Mouse (Mus musculus): ENCODE data around the gene Spryd3.
A peak's percentile ranks its signal among the peaks of the same experiment; 100 is the strongest.
"Not testable (repeated sequence)": the region's sequence is repeated elsewhere in the genome, so short reads cannot be mapped to it uniquely, and the experiment has no call there.

Spryd3 gene

DNA sequence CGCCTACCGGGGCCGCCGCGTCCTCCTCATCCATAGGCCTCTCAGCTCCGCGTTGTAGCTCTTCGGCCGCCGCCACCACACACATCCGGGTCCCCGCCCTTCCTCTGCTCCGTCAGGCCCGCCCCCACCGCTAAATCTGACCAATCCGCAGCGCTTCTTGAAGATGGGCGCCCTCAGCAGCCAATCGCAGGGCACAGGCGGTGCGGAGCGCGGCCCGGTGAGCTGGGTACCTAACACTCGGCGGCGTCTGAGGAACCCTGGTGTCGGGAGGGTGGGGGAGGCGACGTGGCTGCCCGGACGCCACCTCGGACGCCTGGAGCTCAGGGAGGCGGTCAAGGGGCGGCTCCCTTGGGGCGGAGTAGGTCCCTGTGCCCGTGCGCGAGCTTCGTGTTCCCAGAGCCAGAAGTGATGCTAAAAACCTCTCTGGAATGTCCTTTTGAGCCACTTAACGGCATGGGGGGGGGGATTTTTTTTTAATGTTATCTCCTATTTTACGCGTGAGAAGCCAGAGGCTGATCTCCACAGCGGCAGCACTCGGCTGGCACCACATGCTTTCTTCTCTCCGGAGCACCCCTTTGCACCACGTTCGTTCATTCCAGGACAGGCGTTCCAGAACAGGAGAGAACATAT, at the start of gene Spryd3:
TSS of gene Spryd3 (minus strand) at position 106 of the 630 bp plus-strand sequence.
- DNase-seq (ENCODE audit: low spot score in 2 of 2) = peak; percentile 96 to 97

DNA sequence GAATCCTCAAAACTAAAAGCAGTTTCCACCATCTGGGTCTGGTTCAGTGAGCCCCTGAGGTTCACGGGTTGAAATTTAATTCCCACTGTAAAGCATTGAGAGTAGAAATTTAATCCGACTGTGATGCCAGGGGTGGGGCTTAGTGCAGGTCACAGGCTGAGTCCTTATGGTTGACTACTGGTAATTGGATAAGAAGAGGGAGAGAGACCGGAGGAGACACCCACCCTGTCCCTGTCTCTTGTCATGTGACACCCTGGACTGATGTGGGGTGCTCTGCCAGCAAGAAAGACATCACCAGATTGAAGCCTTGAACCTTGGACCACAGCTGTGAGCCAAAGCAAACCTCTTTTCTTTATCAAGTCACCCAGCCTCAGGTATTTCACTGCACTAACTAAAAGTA, 47.0 kb upstream of the Spryd3 start:
- DNase-seq (ENCODE audit: low spot score in 2 of 2) = no peak

DNA sequence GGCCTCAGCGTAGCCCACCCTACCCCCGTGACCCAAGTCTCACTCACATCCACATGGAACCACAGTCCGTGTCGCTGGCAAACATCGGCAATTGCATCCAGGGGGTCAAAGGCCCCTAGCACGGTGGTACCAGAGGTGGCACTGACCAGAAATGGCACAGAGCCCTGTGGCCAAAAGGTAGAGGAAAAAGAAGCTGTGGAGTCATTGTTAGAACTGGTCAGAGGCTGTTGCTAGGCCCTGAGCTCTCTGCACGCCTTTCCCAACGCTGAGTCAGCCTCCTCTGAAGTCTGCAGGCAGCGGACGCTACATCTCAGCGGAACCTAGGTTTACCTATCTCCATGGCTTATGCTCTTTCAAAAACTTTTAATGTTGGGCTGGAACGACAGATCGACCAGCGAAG, 43.9 kb upstream of the Spryd3 start:
- DNase-seq (ENCODE audit: low spot score in 2 of 2) = no peak

DNA sequence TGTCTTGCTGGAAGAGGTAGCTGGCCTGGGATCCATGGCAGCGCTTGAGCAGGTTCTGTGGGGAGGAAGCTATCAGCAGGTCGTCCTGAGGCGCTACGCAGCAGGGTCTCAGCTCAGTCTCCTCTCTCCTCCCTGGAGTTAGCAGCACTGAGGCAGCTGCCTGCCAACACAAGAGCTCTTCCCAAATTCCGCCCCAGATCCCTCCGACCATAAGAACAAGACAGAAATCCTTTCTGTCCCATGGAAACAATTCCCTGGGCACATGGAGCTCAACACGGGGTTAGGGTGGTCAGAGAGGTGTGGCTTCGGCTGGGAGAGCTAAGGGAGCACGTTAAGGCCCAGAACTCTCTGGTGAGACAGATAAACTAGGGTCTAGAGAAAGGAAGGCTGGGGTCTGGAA, 43.1 kb upstream of the Spryd3 start:
- no peak for DNase-seq (ENCODE audit: low spot score in 2 of 2)

DNA sequence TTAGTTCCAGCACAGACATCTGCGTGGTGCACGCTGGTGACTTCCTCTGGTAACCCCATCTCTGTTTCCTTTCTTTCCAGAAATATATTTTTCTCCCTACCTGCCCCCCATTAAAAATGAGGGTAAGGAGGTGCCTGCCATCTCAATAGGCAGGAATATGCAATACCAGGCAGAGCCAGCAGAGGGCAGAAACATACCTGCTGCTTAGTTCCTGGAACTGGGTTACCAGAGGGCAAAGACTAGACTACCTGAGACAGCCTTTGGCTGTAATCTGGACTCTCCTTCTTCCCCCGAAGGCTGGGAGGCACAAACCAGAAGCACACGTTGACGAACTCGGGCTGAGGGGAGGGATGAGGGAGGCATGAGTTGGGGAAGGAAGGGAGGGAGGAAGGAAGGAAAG, 42.2 kb upstream of the Spryd3 start:
- DNase-seq (ENCODE audit: low spot score in 2 of 2) = peak; percentile 44 to 56

DNA sequence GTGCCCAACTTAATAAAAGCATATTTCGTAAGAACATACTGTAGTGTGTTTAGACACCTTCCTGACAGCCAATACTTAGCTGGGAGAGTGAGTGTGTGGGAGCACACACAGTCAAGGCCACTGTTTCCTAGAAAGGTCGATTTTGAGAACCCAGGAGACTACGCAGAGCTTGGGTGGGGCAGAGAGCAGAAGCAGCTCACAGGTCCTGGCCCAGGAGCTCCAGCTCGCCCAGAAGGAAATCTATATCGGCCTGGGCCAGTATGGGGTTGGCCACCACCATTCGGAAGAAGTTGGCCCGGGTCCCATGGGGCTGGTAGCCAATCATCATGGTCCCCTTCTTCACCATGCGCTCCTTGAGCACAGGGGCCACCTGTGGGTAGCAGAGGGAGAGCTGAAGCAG, 41.4 kb upstream of the Spryd3 start:
- no peak for DNase-seq (ENCODE audit: low spot score in 2 of 2)

DNA sequence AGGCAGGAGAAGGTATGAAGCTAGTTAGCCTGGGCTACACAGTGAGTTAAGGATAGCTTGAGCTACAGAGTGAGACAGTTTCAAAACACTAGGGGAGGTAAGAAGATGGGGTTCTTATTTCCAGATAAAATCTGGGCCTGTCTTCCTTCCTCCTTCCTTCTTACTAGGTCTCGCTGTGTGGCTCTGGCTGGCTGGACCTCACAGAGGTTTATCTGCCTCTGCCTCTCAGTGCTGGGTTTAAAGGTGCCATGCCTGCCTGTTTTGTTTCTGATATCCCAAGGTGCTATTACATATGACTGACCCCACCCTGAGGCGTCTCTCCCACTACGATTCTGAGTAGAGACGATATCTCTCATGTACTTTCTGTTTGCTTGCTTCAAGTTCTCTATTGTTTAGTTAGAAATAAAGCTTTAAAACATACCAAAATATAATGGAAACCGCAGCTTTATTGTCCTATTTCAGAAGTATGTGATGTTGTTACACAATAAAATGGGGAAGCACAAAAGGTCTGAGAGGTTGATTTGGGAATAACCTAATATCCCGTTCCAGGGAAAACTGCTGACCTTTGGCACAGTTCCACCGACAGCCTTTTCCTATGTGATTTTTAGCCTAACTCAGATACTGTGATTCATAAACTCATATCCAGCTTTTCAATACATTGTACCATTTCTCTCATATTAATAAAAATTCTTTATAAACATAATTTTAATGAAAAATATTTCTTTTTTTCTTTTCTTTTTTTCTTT, 40.7 kb upstream of the Spryd3 start:
- no peak for DNase-seq (ENCODE audit: low spot score in 2 of 2)

DNA sequence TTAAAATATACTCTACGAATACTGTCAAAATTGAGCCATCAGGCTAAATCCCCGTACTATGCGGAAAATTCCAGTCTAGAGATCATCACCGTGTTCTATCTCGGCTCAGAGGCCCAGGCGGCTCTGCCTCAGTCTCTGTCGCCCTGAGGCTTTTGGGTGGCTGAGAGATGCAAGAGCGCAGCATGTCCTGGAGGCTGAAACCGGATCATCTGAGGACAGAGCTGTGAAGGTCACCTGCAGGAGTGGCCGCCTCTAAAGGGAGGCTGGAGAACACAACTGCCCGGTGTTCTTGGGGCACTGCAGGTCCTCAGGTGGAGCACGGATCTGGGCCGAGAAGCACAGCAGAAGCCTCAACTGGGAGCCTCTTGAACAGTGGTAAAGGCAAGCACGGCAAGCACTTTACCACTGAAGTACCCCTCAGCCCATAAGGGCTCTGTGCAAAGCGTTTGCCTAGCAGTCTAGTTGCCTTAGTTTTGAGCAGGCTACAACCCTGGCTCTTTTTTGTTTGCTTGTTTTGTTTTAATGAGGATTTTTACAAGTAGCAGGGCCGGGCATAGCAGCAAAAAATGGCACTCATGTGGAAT, 39.8 kb upstream of the Spryd3 start:
- no peak for DNase-seq (ENCODE audit: low spot score in 2 of 2)

DNA sequence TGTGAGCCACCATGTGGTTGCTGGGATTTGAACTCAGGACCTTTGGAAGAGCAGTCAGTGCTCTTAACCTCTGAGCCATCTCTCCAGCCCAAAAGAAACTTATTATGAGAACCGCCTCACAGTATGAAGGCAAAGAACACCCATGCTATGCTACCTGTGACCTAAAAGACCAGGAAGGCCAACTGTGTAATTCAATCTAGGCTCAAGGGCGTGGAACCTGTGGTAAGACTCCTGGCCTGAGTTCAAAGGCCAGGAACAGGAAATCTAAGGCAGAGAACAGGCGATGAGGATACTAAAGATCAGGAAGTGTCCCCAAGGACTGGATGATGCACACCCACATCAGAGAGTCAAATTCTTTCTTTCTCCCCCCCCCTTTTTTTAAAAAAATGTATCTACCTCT, 37.5 kb upstream of the Spryd3 start:
- DNase-seq (ENCODE audit: low spot score in 2 of 2) = no peak

DNA sequence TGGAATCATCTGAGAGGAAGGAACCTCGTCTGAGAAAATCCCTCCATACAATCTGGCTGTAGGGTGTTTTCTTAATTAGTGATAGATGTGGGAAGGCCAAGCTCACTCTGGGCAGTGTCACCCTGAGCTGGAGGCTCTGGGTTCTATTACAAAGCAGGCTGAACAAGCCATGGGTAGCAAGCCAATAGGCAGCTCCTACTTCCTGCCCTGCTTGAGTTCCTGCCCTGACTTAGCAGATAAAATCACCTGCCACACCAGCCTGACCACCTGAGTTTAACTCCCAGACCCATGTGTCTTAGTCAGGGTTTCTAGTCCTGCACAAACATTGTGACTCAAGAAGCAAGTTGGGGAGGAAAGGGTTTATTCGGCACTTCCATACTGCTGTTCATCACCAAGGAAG, 33.0 kb upstream of the Spryd3 start:
- DNase-seq (ENCODE audit: low spot score in 2 of 2) = no peak

DNA sequence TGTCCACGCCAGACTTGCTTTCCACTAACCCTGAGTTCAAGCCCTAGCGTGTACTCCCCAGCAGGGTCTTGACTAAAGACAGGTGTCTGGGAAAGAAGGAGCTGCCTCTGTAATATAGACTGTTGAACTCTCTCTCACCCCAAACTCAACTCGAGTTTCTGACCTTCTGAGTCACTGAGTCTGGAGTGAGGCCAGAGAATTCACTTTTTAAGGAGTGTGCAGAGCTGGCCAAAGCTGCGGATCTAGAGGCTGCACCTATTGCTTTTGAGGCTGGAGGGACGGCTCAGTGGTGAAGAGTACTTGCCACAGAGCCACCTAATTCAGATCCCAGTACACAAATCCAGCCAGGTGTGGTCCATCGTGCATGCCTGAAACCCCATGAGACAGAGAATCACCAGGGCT, 31.6 kb upstream of the Spryd3 start:
- no peak for DNase-seq (ENCODE audit: low spot score in 2 of 2)

DNA sequence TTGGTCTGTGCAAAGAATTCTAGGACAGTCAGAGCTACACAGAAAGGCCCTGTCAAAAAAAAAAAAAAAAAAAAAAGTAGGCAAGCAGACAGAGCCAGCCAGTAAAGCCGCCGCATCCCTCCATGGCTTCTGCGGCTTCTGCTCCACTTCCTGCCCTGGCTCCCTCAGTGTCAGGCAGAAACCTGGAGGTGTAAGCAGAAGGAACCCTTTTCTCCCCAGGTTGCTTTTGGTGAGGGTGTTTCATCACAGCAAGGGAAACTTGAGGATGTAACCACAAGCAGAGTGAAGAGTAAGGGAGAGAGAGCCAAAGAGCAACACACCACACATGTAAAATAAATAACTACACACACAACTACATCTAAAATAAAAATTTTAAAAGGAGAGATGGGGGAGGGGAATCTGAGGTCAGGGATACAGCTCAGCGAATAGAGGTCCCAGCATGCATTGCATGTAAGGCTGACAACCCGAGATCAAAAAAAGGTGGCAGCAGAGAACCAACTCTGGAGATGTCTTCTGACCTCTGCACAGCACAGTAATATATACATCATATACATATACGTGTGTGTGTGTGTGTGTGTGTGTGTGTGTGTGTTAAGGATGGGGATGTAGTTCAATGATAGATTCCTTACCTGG, 29.6 kb upstream of the Spryd3 start:
- DNase-seq (ENCODE audit: low spot score in 2 of 2) = no peak

DNA sequence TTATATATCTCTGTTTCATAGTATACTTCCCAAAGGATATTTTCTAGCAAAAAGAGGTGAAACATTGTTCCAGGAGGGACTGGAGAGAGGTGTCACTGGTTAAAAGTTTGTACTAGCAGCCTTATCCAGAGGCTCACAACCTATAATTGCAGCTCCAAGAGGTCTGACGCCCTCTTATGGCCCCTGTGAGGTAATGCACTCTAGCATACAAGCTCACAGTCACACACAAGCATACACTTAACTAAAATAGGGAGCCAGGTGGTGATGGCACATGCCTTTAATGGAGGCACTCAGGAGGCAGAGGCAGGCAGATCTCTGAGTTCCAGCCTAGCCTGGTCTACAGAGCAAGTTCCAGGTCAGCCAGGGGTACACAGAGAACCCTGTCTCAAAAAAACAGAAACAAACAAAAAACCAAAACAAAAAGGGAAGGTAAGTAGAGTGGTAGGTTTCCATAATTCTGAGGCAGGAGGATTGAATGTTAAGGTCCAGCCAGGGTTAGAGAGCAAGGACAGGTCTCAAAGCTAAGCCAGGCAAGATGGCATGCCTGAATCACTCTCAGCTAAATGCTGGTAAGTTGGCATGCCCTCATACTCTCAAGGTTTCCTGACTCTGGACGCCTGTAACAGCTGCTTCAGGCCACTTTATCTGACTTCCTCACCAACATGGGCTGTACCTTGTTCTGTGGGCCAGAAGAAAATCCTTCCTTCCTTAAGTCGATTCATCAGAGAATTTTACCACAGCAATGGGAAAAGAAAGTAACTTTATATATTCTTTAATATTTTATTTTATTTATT, 28.1 kb upstream of the Spryd3 start:
- DNase-seq (ENCODE audit: low spot score in 2 of 2) = no peak

DNA sequence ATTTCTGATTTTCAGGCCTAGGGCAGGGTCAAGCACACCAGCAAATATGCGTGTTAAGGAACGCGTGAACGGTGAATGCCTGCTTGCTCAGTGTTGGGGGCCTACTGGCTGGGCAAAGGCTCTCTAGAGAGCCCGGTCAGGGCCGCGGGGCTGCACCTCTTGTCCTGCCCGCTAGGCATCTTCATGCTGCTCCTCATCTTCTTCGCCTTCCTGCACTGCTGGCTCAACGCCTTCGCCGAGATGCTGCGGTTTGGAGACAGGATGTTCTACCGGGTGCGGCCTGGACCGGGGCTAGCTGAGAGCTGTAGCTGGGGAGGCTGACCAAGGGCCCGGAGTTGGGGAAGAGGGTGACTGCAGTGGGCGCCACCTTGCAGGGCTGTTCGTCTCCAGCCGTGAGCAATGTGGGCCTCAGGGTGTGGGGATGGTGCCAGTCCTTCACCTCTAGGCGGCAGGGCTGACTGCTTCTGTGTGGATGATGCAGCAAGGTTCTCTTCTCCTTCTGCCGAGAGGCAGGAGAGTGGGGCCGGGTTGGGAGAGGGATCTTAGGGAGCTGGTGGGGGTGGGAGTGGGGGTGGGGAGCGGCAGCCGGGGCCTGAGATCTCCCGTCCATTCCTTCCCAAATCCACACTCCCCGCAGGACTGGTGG, 24.5 kb upstream of the Spryd3 start:
- DNase-seq (ENCODE audit: low spot score in 2 of 2) = no peak

DNA sequence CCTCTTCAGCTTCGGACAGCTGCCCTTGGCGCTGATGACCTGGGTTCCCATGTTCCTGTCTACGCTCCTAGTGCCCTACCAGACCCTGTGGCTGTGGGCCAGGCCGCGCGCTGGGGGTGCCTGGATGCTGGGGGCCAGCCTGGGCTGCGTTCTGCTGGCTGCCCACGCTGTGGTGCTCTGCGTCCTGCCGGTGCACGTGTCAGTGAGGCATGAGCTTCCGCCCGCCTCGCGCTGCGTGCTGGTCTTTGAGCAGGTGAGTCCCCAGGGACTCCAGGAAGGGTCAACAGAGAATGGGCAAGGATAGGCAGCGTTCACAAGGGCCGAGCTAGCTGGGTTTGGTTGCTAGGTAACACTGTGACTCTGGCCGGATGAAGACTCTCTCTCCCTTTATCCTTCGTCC, 20.8 kb upstream of the Spryd3 start:
- no peak for DNase-seq (ENCODE audit: low spot score in 2 of 2)

DNA sequence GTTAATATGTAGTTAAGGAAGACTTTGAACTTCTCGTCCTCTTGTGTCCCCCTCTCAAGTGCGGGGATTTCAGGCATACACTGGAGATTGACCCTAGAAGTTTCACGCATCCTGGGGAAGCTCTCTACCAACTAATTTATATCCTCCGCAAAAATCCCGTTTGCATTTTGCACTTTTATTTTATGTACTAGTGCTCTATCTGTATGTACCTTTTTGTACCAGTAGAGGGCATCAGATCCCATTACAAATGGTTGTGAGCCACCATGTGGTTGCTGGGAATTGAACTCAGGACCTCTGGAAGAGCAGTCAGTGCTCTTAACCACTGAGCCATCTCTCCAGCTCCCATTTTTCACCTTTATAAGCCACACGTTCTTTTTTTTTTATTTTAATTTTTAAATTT, 19.0 kb upstream of the Spryd3 start:
- DNase-seq (ENCODE audit: low spot score in 2 of 2) = not testable (repeated sequence)

DNA sequence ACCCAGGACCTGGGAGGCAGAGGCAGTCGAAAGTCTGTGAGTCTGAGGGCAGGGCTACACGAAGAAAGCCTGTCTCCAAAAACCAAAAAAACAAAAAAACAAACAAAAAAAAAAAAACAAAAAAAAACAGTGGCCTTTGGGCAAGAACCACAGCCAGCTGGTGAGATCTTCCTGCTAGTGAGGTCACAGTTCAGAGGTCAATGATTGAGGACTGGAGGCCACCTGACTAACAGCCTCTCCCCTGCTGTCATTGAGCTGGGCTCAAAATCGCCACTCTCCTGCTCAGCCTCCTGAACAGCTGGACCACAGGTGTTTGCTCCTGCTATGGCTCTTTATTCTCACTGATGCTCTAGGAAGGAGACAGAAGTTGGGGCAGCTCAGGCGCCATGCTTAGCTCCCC, 16.6 kb upstream of the Spryd3 start:
- DNase-seq (ENCODE audit: low spot score in 2 of 2) = no peak

DNA sequence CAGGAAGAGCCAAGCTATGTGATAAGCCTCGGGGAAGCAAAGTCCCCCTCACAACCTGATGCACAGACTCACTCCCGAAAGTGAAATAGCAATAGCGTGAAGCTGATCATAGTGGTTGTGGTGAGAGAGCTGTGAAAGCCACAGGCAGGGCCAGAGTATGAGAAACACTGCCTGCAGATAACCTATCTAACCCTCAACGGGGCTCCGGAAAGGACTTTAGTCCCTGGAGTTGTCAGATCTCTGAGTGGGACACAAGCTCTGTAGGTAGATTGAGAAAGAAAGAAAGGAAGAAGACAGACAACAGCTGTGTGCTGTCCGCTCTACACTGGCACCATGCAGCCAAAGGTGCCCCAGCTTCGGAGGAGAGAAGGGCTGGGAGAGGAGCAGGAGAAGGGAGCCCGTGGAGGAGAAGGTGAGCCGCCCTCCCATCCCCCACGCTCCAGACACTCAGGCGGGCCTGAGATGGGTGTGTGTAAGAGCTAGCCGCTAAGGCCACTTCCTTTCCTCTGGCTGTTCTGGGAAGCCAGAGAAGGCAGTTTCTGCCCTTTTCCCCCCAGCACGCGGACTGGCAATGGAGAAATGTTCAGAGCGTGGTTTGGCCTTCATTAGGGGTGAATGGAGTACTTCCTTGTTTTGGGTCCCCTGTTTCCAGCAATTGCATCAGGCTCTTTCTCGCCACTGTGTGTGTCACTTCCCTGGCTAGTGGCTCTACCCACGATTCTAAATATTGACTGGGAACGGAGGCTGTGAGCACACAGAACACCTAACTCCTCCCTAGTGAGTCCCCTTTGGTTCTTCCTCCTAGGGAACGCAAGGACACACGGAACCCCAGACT, 14.5 kb upstream of the Spryd3 start, which contains the start of gene Soat2:
TSS of gene Soat2 (plus strand) at position 226 of the 835 bp plus-strand sequence.
- DNase-seq (ENCODE audit: low spot score in 2 of 2) = no peak

DNA sequence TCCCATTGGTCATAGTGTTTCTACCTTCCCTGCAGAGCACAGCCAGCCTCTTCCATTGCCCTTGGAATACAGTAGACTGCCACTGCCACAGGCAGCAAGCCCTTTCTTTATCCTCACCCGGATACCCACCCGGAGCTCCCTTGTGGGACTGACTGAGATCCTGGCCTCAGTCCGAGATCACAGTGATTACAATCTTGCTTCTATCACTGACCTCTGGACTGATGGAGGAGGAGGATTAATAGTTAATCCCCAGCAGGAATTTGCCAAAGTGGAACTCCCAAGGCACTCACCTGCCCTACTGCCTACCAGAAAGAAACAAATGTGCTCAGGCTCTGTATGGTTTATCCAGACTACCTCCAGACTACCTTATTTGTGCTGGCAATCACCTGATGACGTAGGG, 13.5 kb upstream of the Spryd3 start:
- DNase-seq (ENCODE audit: low spot score in 2 of 2) = no peak

DNA sequence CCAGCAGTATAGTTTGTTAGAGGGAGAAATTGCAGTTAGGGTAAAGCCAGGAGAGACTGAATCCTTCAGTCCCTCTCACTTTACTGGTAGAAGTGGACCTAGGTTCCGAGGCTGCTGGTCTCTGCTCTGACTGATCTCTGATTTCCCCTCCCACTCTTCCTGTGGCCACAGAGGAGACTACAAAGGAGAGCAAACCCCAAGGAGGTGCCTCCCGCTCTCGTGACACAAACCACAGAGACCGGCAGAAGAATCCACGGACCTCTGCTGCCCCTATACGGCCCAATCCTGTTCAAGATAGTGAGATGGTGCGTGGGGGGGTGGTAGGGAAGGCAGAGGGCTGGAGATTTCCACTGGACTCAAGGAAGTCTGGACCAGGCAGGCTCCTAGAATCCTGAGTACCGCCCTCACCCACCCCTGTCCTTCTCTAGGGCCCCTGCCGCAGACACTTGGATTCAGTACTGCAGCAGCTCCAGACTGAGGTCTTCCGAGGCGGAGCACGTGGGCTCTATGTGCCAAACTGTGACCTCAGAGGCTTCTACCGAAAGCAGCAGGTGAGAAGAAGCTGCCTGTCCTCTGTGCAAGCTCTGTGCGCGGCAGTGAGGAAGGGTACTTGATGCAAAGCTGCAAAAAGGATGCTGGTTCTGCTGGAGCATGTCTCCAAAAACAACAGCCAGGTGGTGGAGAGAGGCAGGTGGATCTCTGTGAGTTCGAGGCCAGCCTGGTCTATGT, 11.8 kb upstream of the Spryd3 start:
- no peak for DNase-seq (ENCODE audit: low spot score in 2 of 2)
